Mouse (Mus musculus) spleen, adult 2 months (tissue): ENCODE measurements around the gene Gm6685.

Experiments used
- CTCF ChIP-seq: fragments of 200-500 bp; IDR thresholded peaks from 2 replicates; pipeline ENCODE4 v1.5.1; 2011; ENCODE audit warnings: mild to moderate bottlenecking, inconsistent platforms; ENCODE audit not compliant: insufficient read depth, insufficient read length, insufficient replicate concordance; ENCODE audit errors: extremely low read depth
- POLR2A ChIP-seq: fragments of 200-500 bp; IDR thresholded peaks from 2 replicates; pipeline ENCODE4 v1.6.1; 2011; ENCODE audit warnings: low read depth, low read length, inconsistent platforms

- no peak for TF ChIP-seq POLR2A
- no peak for TF ChIP-seq CTCF
These were observed 3.8 kb upstream of the Gm6685 start for GRCm38 (mm10) chr11:28343465-28343864.
